Mouse (Mus musculus) forebrain, embryonic 11.5 days (tissue): ENCODE results near the gene Gm10354. TPM values are rescaled to one million over a fixed set of nuclear protein-coding genes. Genes with fewer than 3 reads are reported as not detected.
"Not testable (repeated sequence)": the region's sequence is repeated elsewhere in the genome, so short reads cannot be mapped to it uniquely, and the experiment has no call there.

Experiments used
- ATAC-seq: fragments of 200-750 bp; cut with Nextera tagmentation; replicated peaks from 2 replicates; pipeline ENCODE4 v1.8.0; 2017; ENCODE audit warnings: moderate TSS enrichment; ENCODE audit not compliant: low FRiP score
- DNase-seq: peaks from one replicate; pipeline ENCODE4 v3.0.0-alpha.2; 2017; ENCODE audit warnings: low spot score
- H3K27ac ChIP-seq: fragments of 300-500 bp; sonication (generic); 2 replicates; pipeline ENCODE4 v1.5.1; 2014; ENCODE audit warnings: low read depth, low read length
- H3K27me3 ChIP-seq: fragments of 300-500 bp; sonication (generic); 2 replicates; pipeline ENCODE4 v1.6.1; 2014; ENCODE audit warnings: mild to moderate bottlenecking, low read length, mixed read lengths; ENCODE audit not compliant: control insufficient read depth, insufficient read depth
- H3K36me3 ChIP-seq: fragments of 300-500 bp; sonication (generic); 2 replicates; pipeline ENCODE4 v1.6.1; 2014; ENCODE audit warnings: mild to moderate bottlenecking, low read length, moderate library complexity, mixed read lengths; ENCODE audit not compliant: control insufficient read depth, insufficient read depth
- H3K4me1 ChIP-seq: fragments of 300-500 bp; sonication (generic); replicated peaks from 2 replicates; pipeline ENCODE4 v1.6.1; 2014; ENCODE audit warnings: low read length, mixed read lengths; ENCODE audit not compliant: control insufficient read depth, insufficient read depth
- H3K4me2 ChIP-seq: fragments of 300-500 bp; sonication (generic); 2 replicates; pipeline ENCODE4 v1.6.1; 2014; ENCODE audit warnings: low read depth, mild to moderate bottlenecking, low read length, moderate library complexity, mixed read lengths; ENCODE audit not compliant: severe bottlenecking
- H3K4me3 ChIP-seq: fragments of 300-500 bp; sonication (generic); 2 replicates; pipeline ENCODE4 v1.5.1; 2014; ENCODE audit warnings: low read depth, low read length
- H3K9ac ChIP-seq: fragments of 300-500 bp; sonication (generic); 2 replicates; pipeline ENCODE4 v1.6.1; 2014; ENCODE audit warnings: low read length
- H3K9me3 ChIP-seq: fragments of 300-500 bp; sonication (generic); 2 replicates; pipeline ENCODE4 v1.6.1; 2016; ENCODE audit warnings: low read length, mixed read lengths; ENCODE audit not compliant: control insufficient read depth
- WGBS: fragments of 180-500 bp; shearing (Covaris S2); extraction: QIAGEN DNeasy Blood & Tissue Kit; methylation state at CpG from one replicate; pipeline ENCODE4 v1.1.7; 2014; 5-methylcytosine and 5-hydroxymethylcytosine counted together
- polyA plus RNA-seq: library from polyadenylated mRNA; unstranded; fragments of >200 nt; fragmentation: Nextera tagmentation; extraction: Ambion mirVana; gene quantifications from 2 replicates; pipeline ENCODE4 v1.2.1, GENCODE M21; 2014

Gm10354 gene
- polyA plus RNA-seq, 1 experiment from 2014 or later = not detected

DNA sequence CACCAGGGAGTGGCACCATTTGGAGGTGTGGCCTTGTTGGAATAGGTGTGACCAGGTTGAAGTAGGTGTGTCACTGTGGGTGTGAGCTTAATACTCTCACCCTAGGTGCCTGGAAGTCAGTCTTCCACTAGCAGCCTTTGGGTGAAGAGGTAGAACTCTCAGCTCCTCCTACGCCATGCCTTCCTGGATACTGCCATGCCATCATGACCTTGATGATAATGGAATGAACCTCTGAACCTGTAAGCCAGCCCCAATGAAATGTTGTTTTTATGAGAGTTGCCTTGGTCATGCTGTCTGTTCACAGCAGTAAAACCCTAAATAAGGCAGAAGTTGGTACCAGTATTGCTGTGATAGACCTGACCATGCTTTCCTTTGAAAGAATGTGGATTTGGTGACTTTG, 37.7 kb downstream of the Gm10354 start:
- 85% methylated on average over 1 of the region's 1 CpGs for WGBS
- H3K9ac ChIP-seq, DNase-seq, H3K4me1 ChIP-seq, H3K4me3 ChIP-seq, H3K4me2 ChIP-seq, H3K36me3 ChIP-seq, ATAC-seq, H3K9me3 ChIP-seq, H3K27ac ChIP-seq, H3K27me3 ChIP-seq: not testable (repeated sequence)

DNA sequence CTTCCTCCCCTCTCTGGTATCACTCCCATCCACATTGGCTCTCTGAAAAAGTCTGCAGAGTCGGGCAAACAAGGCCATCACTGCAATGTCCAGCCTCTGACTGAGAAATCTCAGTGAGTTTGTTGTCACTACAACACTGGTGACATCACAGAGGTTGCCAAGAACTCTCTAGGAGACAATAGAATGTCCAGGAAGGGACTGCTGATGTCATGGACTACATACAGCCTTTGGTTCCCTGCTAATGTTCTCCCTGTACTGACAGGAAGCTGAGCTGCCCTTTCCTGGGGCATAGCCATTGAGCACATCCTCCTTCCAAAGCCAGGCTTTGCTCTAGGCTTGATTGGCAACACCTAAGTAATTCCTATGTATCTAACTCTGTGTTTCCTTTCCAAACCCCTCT, 40.4 kb downstream of the Gm10354 start, which contains the start of gene Speer4e:
Gene Speer4e (minus strand): TSS at position 101 of the 400 bp plus-strand sequence.
- not testable (repeated sequence) for H3K9ac ChIP-seq, ATAC-seq
- 82% methylated on average over 1 of the region's 1 CpGs for WGBS

DNA sequence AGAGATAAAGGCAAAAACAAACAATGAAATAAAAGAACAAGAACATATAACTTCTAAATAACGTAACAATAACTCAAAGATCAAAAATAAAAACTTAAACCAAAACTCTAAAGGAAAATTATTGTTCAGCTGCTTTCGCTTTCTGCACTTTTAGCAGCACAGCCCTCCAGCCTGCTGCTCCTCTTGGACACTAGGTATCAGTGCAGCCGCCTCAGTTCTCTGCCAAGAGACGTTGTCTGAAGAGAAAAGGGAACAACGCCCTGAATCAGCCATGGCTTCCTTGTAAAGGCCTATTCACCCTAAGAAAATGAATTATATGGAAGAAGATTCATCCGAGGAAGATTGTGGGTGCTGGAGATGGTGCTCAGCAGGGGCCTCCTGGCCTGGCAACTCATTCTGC, 45.0 kb downstream of the Gm10354 start:
- H3K9me3 ChIP-seq, ATAC-seq, H3K4me3 ChIP-seq, DNase-seq, H3K27me3 ChIP-seq, H3K4me1 ChIP-seq, H3K27ac ChIP-seq, H3K36me3 ChIP-seq, H3K9ac ChIP-seq, H3K4me2 ChIP-seq: not testable (repeated sequence)
- 79% methylated on average over 5 of the region's 6 CpGs for WGBS

More for the DNA sequence above, 40.4 kb downstream of the Gm10354 start, which contains the start of gene Speer4e:
- not testable (repeated sequence) for H3K4me3 ChIP-seq, H3K4me2 ChIP-seq, H3K9me3 ChIP-seq, H3K36me3 ChIP-seq, H3K4me1 ChIP-seq, H3K27ac ChIP-seq, H3K27me3 ChIP-seq, DNase-seq

DNA sequence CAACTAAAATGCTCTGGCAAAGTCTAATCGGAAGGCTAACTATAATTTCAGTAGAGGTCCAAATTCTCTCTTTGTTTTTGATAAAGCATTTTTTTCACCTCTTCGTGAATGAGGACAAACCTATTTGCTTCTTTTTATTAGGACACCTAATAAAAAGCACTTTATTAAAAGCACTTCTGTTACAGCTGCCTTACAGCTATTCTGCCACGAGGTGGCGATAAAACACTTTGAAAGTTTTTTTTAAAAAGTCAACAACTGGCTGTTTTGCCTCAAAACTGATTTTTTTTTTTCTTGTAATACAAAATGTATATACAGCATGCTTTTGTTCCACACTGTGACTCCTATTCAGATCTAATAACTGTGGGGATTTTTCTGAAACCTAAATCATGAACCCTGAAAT, 51.7 kb downstream of the Gm10354 start:
- not testable (repeated sequence) for H3K9ac ChIP-seq, DNase-seq, H3K27me3 ChIP-seq, H3K4me3 ChIP-seq, H3K27ac ChIP-seq, H3K4me1 ChIP-seq, ATAC-seq, H3K36me3 ChIP-seq, H3K9me3 ChIP-seq, H3K4me2 ChIP-seq
- 29% methylated on average over 4 of the region's 4 CpGs for WGBS

Other genes starting within 250 kb of the Gm10354 start
- not detected in 2 replicates for gene Gm9758, start 64.0 kb downstream of the Gm10354 start, polyA plus RNA-seq
- not detected in 2 replicates for gene Speer4e, start 40.5 kb downstream of the Gm10354 start, polyA plus RNA-seq
- not detected in 2 replicates for gene Gm17019, start 54.1 kb upstream of the Gm10354 start, polyA plus RNA-seq